Mouse (Mus musculus) liver, embryonic 14.5 days (tissue): ENCODE data around the gene Ntrk3.

Source experiments
- CTCF ChIP-seq: IDR thresholded peaks from 2 replicates; pipeline ENCODE4 v1.5.1; 2016; ENCODE audit warnings: antibody characterized with exemption, low read depth, control low read depth
- EP300 ChIP-seq: IDR thresholded peaks from 2 replicates; pipeline ENCODE4 v1.6.1; 2016; ENCODE audit warnings: antibody characterized with exemption, low read depth

- TF ChIP-seq CTCF (no peak), EP300 (no peak)
Observed at GRCm38 (mm10) chr7:78528008-78528407, 209.8 kb downstream of the Ntrk3 start.
